14 mouse cellular contexts compared by ENCODE assay signal in the genomic region with DNA sequence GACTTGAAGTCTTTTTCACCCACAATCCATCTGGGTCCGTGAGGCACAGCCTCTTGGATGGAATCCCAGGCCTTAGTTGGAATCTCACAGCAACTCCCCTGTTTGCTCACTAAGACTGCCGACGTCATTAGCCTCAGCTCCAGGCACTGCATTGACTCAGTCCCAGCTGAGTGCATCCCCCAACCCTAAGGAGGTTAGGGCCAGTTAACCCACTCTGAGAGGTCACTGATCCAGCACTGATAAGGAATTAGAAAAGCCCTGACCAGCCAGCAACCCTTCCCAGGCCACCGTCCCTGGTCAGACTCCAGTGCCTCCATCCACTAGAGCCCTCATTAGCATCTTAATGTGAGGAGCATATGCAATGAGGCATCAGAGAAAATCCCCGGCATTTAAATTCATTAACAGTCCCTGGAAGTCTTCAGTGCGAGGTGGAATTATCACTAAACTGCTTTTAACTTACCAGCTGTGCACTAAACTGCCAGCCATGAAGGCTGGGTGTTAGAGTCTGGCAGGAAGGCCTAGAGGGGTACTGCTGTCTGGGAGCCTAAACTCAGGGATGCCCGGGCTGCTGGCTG.
A peak's percentile ranks its signal among the peaks of the same experiment; 100 is the strongest.
DNase-seq lines count a peak whose midpoint lies in the region; TF ChIP-seq lines count a peak whose summit lies in the region.
"Had no signal": no experiment of that assay in that cellular context is flagged by ENCODE, and none has a peak within 500 bp of the region (broad histone marks: within the 10 kb centered on the region; RNA-seq: fewer than 3 reads in every experiment).

No protein-coding gene starts in this region.

- H3K27ac ChIP-seq in left cerebral cortex, adult 2 months, result no peak overlapping the region
- H3K27ac ChIP-seq: heart, embryonic 15.5 days; lung, embryonic 15.5 days; stomach, embryonic 15.5 days had no signal

- intact Hi-C loops in left cerebral cortex, adult 2 months (cut with DNase I), result no loop called here
- intact Hi-C loops in left cerebral cortex, postnatal 4 days (cut with DNase I), result no loop called here
- intact Hi-C loops in left cerebral cortex, postnatal 10 days (cut with DNase I), result no loop called here

- no peak for TF ChIP-seq CTCF in left cerebral cortex, adult 2 months (IDR thresholded peaks at IDR 0.05)

- H3K4me3 ChIP-seq in left cerebral cortex, adult 2 months, result no peak overlapping the region
- H3K4me3 ChIP-seq: erythroblast, embryonic 14.5 days; heart, embryonic 15.5 days; lung, embryonic 15.5 days; stomach, embryonic 15.5 days had no signal

- peak; percentile 43 to 56 for DNase-seq in left cerebral cortex, adult 2 months (ENCODE audit: extremely low spot score in 1 of 2, low spot score in 2 of 2)
- DNase-seq in left cerebral cortex, postnatal 4 days, result no peak
- DNase-seq in frontal cortex, adult 2 months (ENCODE audit: extremely low spot score in 1 of 2, low spot score in 1 of 2), result peak; percentile 60 to 83
- peak; percentile 39 to 65 for DNase-seq in left cerebral cortex, postnatal 10 days (ENCODE audit: extremely low spot score in 1 of 2, low spot score in 2 of 2)
- DNase-seq in right cerebral cortex, postnatal 10 days (ENCODE audit: low spot score in 2 of 2), result peak; percentile 74 to 80
- DNase-seq in adrenal gland, postnatal 36 days, result no peak
- DNase-seq in heart, adult 18-20 months, result no peak
- no peak for DNase-seq in kidney, adult 18-20 months
- DNase-seq: cerebellum, adult 8-10 months; kidney, postnatal 25 days had no signal

Comparison
In these comparisons a context has a peak if more than half of its experiments do, and no peak if none do; other contexts are left out.
1. DNase-seq: peak in left cerebral cortex, adult 2 months (2 of 2), frontal cortex, adult 2 months (2 of 2), left cerebral cortex, postnatal 10 days (2 of 2) and right cerebral cortex, postnatal 10 days (2 of 2); none in left cerebral cortex, postnatal 4 days (single experiment), adrenal gland, postnatal 36 days (0 of 2), heart, adult 18-20 months (0 of 2) and kidney, adult 18-20 months (single experiment).